Comparison of ENCODE assay signal across 9 mouse cellular contexts in genomic region chr12:56302321-56303017, GRCm38 (mm10). TPM values are rescaled to one million over a fixed set of nuclear protein-coding genes. Genes with fewer than 3 reads are reported as not detected.
A peak's percentile ranks its signal among the peaks of the same experiment; 100 is the strongest.
DNase-seq lines count a peak whose midpoint lies in the region; ATAC-seq lines count a peak whose summit lies in the region.
"Had no signal": no experiment of that assay in that cellular context is flagged by ENCODE, and none has a peak within 500 bp of the region (broad histone marks: within the 10 kb centered on the region; RNA-seq: fewer than 3 reads in every experiment).

No protein-coding gene starts in this region.

- no peak for ATAC-seq in liver, embryonic 11.5 days (replicated peaks; ENCODE audit: low FRiP score)
- ATAC-seq in forebrain, embryonic 14.5 days, result peak; percentile 22; the same call in 1 of the 2 replicates
- peak; percentile 41; the same call in 1 of the 2 replicates for ATAC-seq in limb, embryonic 13.5 days (ENCODE audit: low FRiP score, low read depth)
- peak; percentile 30; the same call in 1 of the 2 replicates for ATAC-seq in neural tube, embryonic 15.5 days (ENCODE audit: low FRiP score)
- no peak for ATAC-seq in granulocyte monocyte progenitor cell, adult 5-6 weeks (replicated peaks; ENCODE audit: poor library complexity, severe bottlenecking)

- no peak overlapping the region; the same call in 1 of the 2 replicates for H3K4me3 ChIP-seq in liver, embryonic 11.5 days (ENCODE audit: low read depth, low read length)
- peak overlapping the region; percentile 26 for H3K4me3 ChIP-seq in forebrain, embryonic 14.5 days (ENCODE audit: low read depth, low read length)
- peak overlapping the region; percentile 45 for H3K4me3 ChIP-seq in limb, embryonic 13.5 days
- H3K4me3 ChIP-seq in neural tube, embryonic 15.5 days (replicated peaks), result peak overlapping the region; percentile 38

- no peak for DNase-seq in liver, embryonic 11.5 days (ENCODE audit: low spot score)
- DNase-seq in liver, result no peak
- DNase-seq in forebrain, embryonic 14.5 days (ENCODE audit: low spot score), result no peak
- no peak for DNase-seq in urinary bladder, postnatal 10 days (ENCODE audit: low spot score)
- DNase-seq in layer of hippocampus, postnatal 14 days (ENCODE audit: low spot score in 2 of 2), result no peak
- DNase-seq: kidney, adult 8-10 months had no signal

- H3K27ac ChIP-seq in liver, embryonic 11.5 days (ENCODE audit: low read depth, low read length), result no peak overlapping the region
- no peak overlapping the region for H3K27ac ChIP-seq in forebrain, embryonic 14.5 days (ENCODE audit: low read depth, low read length)
- no peak overlapping the region for H3K27ac ChIP-seq in limb, embryonic 13.5 days
- 0 out of 2 replicates have a peak overlapping the region, but pooled peaks have one; percentile 49 for H3K27ac ChIP-seq in neural tube, embryonic 15.5 days (replicated peaks)

- no peaks in the 10 kb centered on the region for H3K4me1 ChIP-seq in liver, embryonic 11.5 days (replicated peaks; ENCODE audit: control insufficient read depth, insufficient read depth, low read length)
- H3K4me1 ChIP-seq in forebrain, embryonic 14.5 days (ENCODE audit: control insufficient read depth, insufficient read depth, low read length), result peaks cover 14% of the 10 kb centered on the region; the same call in 1 of the 2 replicates
- peaks cover 7% of the 10 kb centered on the region; the same call in 1 of the 2 replicates for H3K4me1 ChIP-seq in limb, embryonic 13.5 days
- peaks cover 22% of the 10 kb centered on the region for H3K4me1 ChIP-seq in neural tube, embryonic 15.5 days

- no peaks in the 10 kb centered on the region for H3K36me3 ChIP-seq in liver, embryonic 11.5 days (ENCODE audit: control insufficient read depth, insufficient read depth, low read length)
- H3K36me3 ChIP-seq in forebrain, embryonic 14.5 days (ENCODE audit: control insufficient read depth, insufficient read depth, low read length), result no peaks in the 10 kb centered on the region
- no peaks in the 10 kb centered on the region for H3K36me3 ChIP-seq in limb, embryonic 13.5 days
- H3K36me3 ChIP-seq in neural tube, embryonic 15.5 days, result no peaks in the 10 kb centered on the region

- H3K9ac ChIP-seq in liver, embryonic 11.5 days (ENCODE audit: low read depth, low read length), result no peak overlapping the region
- peak overlapping the region; percentile 48 for H3K9ac ChIP-seq in forebrain, embryonic 14.5 days (ENCODE audit: low read length)
- no peak overlapping the region for H3K9ac ChIP-seq in limb, embryonic 13.5 days
- no peak overlapping the region for H3K9ac ChIP-seq in neural tube, embryonic 15.5 days (replicated peaks)

- WGBS in liver, embryonic 11.5 days, result 35% methylated on average over 4 of the region's 4 CpGs
- 37% methylated on average over 4 of the region's 4 CpGs for whole genome bisulfite sequencing in forebrain, embryonic 14.5 days
- 16% methylated on average over 4 of the region's 4 CpGs for WGBS in limb, embryonic 13.5 days
- 22% methylated on average over 4 of the region's 4 CpGs for WGBS in neural tube, embryonic 15.5 days

- no peaks in the 10 kb centered on the region for H3K9me3 ChIP-seq in liver, embryonic 11.5 days (ENCODE audit: control insufficient read depth, low read length)
- no peaks in the 10 kb centered on the region for H3K9me3 ChIP-seq in forebrain, embryonic 14.5 days (replicated peaks; ENCODE audit: control insufficient read depth, low read length)
- H3K9me3 ChIP-seq in limb, embryonic 13.5 days, result no peaks in the 10 kb centered on the region
- no peaks in the 10 kb centered on the region for H3K9me3 ChIP-seq in neural tube, embryonic 15.5 days (replicated peaks)

- peaks cover 3% of the 10 kb centered on the region; the same call in 1 of the 2 replicates for H3K27me3 ChIP-seq in liver, embryonic 11.5 days (replicated peaks; ENCODE audit: control insufficient read depth, insufficient read depth, low read length)
- H3K27me3 ChIP-seq in forebrain, embryonic 14.5 days (replicated peaks; ENCODE audit: control insufficient read depth, insufficient read depth, low read length), result 0 out of 2 replicates have a peak, but pooled peaks cover 6% of the 10 kb centered on the region
- H3K27me3 ChIP-seq in limb, embryonic 13.5 days, result peaks cover 21% of the 10 kb centered on the region
- peaks cover 12% of the 10 kb centered on the region; the same call in 1 of the 2 replicates for H3K27me3 ChIP-seq in neural tube, embryonic 15.5 days (replicated peaks)

- peak overlapping the region; percentile 63 for H3K4me2 ChIP-seq in liver, embryonic 11.5 days
- peak overlapping the region; percentile 58 for H3K4me2 ChIP-seq in forebrain, embryonic 14.5 days (ENCODE audit: low read length)
- peak overlapping the region; percentile 76 for H3K4me2 ChIP-seq in limb, embryonic 13.5 days (replicated peaks)
- H3K4me2 ChIP-seq in neural tube, embryonic 15.5 days, result peak overlapping the region; percentile 72

RNA-seq across cellular contexts. Expression of gene Mbip, which starts 43.2 kb away (rescaled TPM):
- polyA plus RNA-seq in liver, embryonic 11.5 days (2014; fragmentation: Nextera tagmentation; extraction: Ambion mirVana), result 23.8 and 23.9 TPM in 2 replicates
- polyA plus RNA-seq in forebrain, embryonic 14.5 days (2014; fragmentation: Nextera tagmentation; extraction: Ambion mirVana), result 50.3 and 58.8 TPM in 2 replicates
- polyA plus RNA-seq in limb, embryonic 13.5 days (2015; fragmentation: Nextera tagmentation; extraction: Ambion mirVana), result 48.8 and 52.0 TPM in 2 replicates
- 41.8 and 43.1 TPM in 2 replicates for polyA plus RNA-seq in neural tube, embryonic 15.5 days (2015; fragmentation: Nextera tagmentation; extraction: Ambion mirVana)
- total RNA-seq in layer of hippocampus, postnatal 14 days (2021), result 10 to 100 TPM; 17.1 to 23.4 TPM
- total RNA-seq in granulocyte monocyte progenitor cell, adult 5-6 weeks (2014; fragmentation: Nextera tagmentation), result 10.9 and 23.8 TPM in 2 replicates
- 22.6 and 33.1 TPM in 2 replicates for total RNA-seq in granulocyte monocyte progenitor cell, adult 5-6 weeks (2017)

Comparison
In these comparisons a context has a peak if more than half of its experiments do, and no peak if none do; other contexts are left out.
1. ATAC-seq: peak in forebrain, embryonic 14.5 days (single experiment), limb, embryonic 13.5 days (single experiment) and neural tube, embryonic 15.5 days (single experiment); none in liver, embryonic 11.5 days (single experiment) and granulocyte monocyte progenitor cell, adult 5-6 weeks (single experiment).
2. Peak in every context shown above with its lines, with median percentiles within 50 percentile points of each other: H3K4me2 ChIP-seq.